Mouse (Mus musculus) right cerebral cortex, postnatal 36 days (tissue): ENCODE results near the gene Nfam1.

Experiments
- DNase-seq, 2 experiments: peaks; one replicate each; pipeline ENCODE4 v3.0.0; 2022; ENCODE audit warnings: low spot score in 2 of 2, mixed read lengths in 1 of 2

The Nfam1 gene

GRCm38 (mm10) chr15:82995239-82995638 is 37.9 kb downstream of the Nfam1 start:
- peak; percentile 35 to 56 for DNase-seq

DNA sequence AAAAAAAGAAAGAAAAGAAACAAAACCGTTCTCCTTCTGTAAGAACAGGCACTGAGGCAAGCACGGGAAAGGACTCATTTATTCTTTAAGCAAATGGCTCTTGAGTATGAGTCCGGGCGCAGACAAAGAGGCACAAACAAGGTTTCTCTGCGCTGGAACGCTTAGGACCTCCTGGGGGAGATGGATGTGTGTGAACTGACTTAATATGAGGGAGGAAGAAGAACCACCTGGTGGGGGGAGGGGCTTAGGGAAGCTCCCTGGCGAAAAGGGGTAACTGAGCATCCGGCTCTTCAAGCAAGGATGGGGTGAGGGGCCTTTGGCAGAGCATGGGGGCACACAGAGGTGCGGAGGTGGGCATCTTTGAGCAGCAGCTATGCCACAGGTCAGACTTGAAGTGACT is 40.2 kb downstream of the Nfam1 start:
- DNase-seq: no peak

GRCm38 (mm10) chr15:82992079-82992783 is 40.9 kb downstream of the Nfam1 start:
- DNase-seq: no peak

DNA sequence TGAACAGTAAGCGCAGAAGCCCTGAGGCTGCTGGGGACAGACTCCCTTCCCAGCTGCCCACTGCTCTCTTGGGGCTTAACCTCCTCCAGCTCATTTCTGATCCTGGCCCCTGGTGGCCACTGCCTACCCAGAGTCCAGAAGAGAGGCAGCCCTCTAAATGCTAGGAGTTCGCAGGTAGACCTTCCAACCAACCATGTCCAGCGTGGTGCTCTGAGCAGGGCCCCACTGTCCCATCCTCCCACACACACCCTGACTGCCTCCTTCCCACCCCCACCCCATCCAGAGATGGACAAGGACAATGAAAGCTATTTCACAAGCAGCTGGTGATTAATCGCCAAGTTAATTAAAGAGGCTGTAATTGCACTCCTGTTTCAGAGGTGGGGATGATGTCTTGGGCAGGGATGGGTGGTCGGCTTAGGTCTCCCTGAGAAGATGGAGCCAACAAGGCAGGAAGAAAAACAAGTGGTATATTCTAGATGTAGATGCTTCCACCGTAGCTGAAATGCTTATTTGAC is 43.9 kb downstream of the Nfam1 start:
- no peak for DNase-seq

DNA sequence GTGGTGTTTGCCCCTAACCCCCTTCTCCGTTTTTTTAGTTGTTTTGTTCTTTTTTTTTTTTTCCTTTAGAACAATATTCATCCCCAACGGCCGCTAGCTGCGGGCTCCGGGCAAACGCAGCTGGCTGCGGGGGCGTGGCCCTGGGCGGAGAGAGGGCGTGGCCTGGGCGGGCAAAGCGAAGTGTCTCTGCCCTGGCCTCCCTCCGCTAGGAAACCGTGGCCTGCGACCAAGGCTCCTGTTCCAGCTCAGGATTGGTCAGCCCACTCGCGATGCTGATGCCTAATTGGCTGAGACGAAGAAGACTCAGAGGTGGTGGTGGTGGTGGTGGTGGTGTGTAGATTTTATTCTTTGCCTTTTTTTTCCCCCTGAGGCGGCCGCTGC is 45.4 kb downstream of the Nfam1 start, which contains the start of gene Tcf20:
TSS of gene Tcf20 (minus strand) at position 141 of the 381 bp plus-strand sequence.
- DNase-seq: peak; percentile 90

- no peak for DNase-seq
Observed at GRCm38 (mm10) chr15:82987014-82987731, 45.9 kb downstream of the Nfam1 start.

DNA sequence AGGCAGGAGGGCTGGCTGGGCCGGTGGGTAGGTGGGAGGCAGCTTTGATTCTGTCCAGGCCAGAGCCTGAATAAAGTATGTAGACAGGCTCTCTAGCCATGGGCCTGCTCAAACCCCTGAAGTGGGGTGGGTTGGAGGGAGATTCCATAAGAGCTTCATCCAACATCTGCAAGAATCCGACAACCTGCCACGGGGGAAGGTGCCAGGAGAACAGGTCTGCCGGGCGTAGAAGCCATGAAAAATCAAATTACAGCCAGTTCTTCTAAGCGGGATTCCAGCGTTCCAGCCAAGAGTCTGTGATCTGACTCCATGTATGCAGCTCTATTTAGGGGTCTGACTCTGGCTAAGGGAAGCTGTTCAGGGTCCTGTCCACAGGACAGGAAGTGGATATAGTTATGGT is 48.5 kb downstream of the Nfam1 start:
- no peak for DNase-seq

DNA sequence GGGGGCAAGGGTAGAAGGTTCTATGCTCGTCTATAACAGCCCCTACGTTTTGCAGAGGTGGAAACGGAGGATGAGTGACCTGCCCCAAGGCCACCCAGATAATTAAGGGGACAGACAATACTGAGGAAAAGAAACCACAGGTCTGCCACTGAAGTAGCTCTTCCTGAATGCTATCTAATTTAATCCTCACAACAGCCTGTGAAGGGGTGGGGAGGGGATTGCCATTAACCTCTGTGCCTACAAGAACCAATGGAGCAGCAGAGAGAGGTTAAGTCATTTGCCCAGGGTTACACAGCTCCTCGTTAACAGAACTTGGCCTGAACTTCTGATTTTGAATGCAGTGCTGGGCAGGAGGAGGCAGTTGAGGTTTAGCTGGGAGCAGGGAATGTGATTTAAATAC is 49.0 kb downstream of the Nfam1 start:
- DNase-seq: no peak

GRCm38 (mm10) chr15:82983416-82984026 is 49.6 kb downstream of the Nfam1 start:
- no peak for DNase-seq

GRCm38 (mm10) chr15:82982724-82983415 is 50.2 kb downstream of the Nfam1 start:
- DNase-seq: no peak

GRCm38 (mm10) chr15:82981676-82982520 is 51.2 kb downstream of the Nfam1 start:
- no peak for DNase-seq

GRCm38 (mm10) chr15:82979531-82979930 is 53.6 kb downstream of the Nfam1 start:
- DNase-seq: no peak

- DNase-seq: no peak
Observed at GRCm38 (mm10) chr15:82974471-82974870, 58.6 kb downstream of the Nfam1 start.

DNA sequence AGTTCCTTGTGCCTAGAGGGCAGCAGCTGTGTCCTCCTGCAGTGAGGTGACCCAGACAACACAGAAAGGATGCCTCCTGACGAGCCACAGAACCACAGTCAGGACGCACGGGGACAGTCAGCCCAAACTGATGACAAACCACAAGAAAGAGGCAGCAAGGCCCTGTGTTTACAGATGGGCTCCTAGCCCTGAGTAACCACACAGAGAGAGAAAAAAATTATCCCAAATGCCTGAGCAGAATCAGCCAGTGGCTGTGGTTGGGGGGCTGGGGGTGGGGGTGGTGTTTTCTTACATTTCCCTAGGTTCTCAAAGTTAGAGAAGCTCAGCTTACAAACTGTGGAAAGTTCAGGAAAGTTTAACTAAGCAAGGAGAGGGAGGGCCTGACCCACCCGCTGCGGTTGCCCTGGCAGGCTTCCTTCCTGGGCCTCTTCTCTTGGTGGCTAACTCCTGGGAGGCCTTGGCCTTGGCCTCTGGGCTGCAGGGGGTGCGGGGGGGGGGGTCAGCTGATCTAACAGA is 63.8 kb downstream of the Nfam1 start:
- DNase-seq: no peak

GRCm38 (mm10) chr15:82968449-82968848 is 64.7 kb downstream of the Nfam1 start:
- no peak for DNase-seq

DNA sequence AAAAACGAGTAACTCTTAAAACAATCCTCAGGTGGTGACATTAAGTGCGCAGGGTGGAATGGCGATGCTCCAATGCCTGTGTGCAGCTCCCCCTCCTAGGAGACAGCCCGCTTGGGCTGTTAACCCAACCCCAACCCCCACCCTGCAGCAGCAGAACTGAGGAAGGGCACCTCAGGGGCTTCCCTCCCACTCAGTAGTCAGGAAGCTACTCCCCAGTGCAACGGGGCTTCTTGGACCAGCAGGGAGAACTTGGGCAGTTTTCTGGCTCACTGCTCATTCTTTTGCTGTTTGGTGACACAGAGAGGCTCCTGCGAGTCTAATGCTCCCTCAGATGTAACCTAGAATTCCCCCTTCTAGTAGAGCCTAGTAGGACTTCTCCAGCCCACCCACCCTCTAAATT is 65.2 kb downstream of the Nfam1 start:
- DNase-seq: no peak

GRCm38 (mm10) chr15:82964266-82964825 is 68.8 kb downstream of the Nfam1 start:
- no peak for DNase-seq

GRCm38 (mm10) chr15:82963556-82964156 is 69.5 kb downstream of the Nfam1 start:
- DNase-seq: no peak

DNA sequence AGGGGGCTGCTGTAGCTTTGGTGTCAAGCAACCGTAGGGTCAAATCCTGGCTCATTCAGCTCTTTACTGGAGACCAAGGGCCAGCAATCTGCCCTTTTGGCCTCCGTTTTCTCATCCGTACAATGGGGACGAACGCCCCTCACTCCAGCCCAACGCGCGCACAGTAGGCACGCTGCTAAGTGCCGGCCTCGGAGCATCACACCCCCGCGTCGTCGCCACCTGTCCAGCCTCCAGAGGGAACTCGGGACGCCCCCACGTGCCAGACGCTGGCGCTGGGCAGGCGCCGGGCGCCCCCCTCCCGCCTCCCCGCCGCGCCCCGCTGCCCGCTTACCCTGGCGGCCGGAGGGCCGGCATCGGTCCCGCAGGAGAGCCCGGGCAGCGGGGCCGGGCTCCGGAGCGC is 70.0 kb downstream of the Nfam1 start:
- no peak for DNase-seq

DNA sequence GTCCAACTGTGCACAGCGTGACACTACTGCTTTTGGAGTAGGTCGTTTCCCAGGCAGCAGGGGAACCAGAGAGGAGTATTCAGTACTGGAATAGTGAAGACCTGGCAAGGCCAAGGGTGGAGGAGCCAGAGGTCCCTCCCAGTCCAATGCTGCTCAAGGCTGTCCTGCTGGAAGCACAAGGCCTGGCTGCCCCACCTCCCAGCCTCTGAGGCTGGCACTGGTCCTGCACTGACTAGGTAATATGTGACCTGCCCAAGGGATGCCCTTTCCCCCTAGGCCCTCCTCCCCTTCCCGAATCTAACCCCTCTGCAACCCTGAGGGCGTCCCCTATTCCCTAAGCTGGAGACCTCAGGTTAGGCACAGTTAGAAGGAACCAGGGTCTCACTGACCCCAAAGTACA is 70.6 kb downstream of the Nfam1 start:
- no peak for DNase-seq
